Mouse (Mus musculus): ENCODE measurements at regions not wholly inside any gene's neighbourhood (a gene's known extent, or its start where the extent isn't known, plus 50 kb on each side); places are given as distances from the start of the nearest gene placed in this dataset.

GRCm38 (mm10) chr3:53343638-53344037 is 119.5 kb downstream of the Nhlrc3 start:
- no peak for TF ChIP-seq CTCF (IDR thresholded peaks at IDR 0.05; ENCODE audit: low read depth, low read length)
- TF ChIP-seq POLR2A (IDR thresholded peaks at IDR 0.05; ENCODE audit: extremely low read depth, insufficient read depth, low read length) = no peak
